Comparison of ENCODE assay signal across 24 mouse cellular contexts in the genomic region with DNA sequence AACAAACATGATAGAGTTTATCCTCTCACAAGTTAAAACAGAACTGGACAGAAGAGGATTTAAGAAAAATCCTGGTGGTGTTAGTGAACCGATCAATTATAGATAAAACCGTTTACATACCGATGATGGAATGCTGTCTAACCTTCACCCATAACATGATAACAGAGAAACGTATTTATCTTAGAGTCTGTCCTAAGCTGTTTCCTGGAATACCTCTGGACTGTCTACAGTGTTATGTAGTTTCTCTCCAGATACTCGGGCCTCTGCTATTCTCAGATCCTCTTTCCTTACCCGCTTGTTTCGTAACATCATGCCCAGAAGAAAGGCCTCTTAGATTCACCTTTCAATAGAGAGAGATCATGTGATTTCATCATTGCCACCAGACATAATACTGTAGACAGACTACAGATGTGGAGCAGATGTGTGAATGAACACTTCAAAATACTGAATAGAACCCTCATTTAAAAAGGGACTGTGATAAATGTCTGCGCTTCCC.
DNase-seq lines count a peak whose midpoint lies in the region; ATAC-seq and TF ChIP-seq lines count a peak whose summit lies in the region.
"Had no signal": no experiment of that assay in that cellular context is flagged by ENCODE, and none has a peak within 500 bp of the region (broad histone marks: within the 10 kb centered on the region; RNA-seq: fewer than 3 reads in every experiment).

No protein-coding gene starts in this region.

- no peaks in the 10 kb centered on the region for H3K4me1 ChIP-seq in intestine, embryonic 15.5 days (replicated peaks)
- no peaks in the 10 kb centered on the region for H3K4me1 ChIP-seq in intestine, postnatal 0 days (replicated peaks; ENCODE audit: control insufficient read depth, insufficient read depth, low read length)
- no peaks in the 10 kb centered on the region for H3K4me1 ChIP-seq in lung, postnatal 0 days (ENCODE audit: insufficient read depth, low read depth, low read length)
- H3K4me1 ChIP-seq in midbrain, embryonic 14.5 days (ENCODE audit: control insufficient read depth, insufficient read depth, low read length): no peaks in the 10 kb centered on the region
- H3K4me1 ChIP-seq: embryonic facial prominence, embryonic 15.5 days; forebrain, embryonic 10.5 days; hindbrain, embryonic 13.5 days had no signal

- TF ChIP-seq EP300 in lung, postnatal 0 days (IDR thresholded peaks at IDR 0.05): no peak

- H3K4me3 ChIP-seq in intestine, embryonic 15.5 days (replicated peaks): no peak overlapping the region
- no peak overlapping the region for H3K4me3 ChIP-seq in intestine, postnatal 0 days (ENCODE audit: low read depth, low read length)
- no peak overlapping the region for H3K4me3 ChIP-seq in lung, postnatal 0 days (ENCODE audit: low read depth, low read length)
- H3K4me3 ChIP-seq in midbrain, embryonic 14.5 days (replicated peaks; ENCODE audit: low read depth, low read length): no peak overlapping the region
- H3K4me3 ChIP-seq: embryonic facial prominence, embryonic 15.5 days; erythroblast, embryonic 14.5 days; forebrain, embryonic 10.5 days; heart, embryonic 10.5 days; hindbrain, embryonic 13.5 days had no signal

- no peaks in the 10 kb centered on the region for H3K36me3 ChIP-seq in intestine, embryonic 15.5 days
- no peaks in the 10 kb centered on the region for H3K36me3 ChIP-seq in intestine, postnatal 0 days (ENCODE audit: control insufficient read depth, insufficient read depth)
- no peaks in the 10 kb centered on the region for H3K36me3 ChIP-seq in lung, postnatal 0 days (ENCODE audit: insufficient read depth, low read length)
- no peaks in the 10 kb centered on the region for H3K36me3 ChIP-seq in midbrain, embryonic 14.5 days (ENCODE audit: control insufficient read depth, insufficient read depth, low read length)
- H3K36me3 ChIP-seq: embryonic facial prominence, embryonic 15.5 days; forebrain, embryonic 10.5 days; heart, embryonic 10.5 days; hindbrain, embryonic 13.5 days had no signal

- 0 out of 2 replicates have a peak, but pooled peaks have one; percentile 41 for ATAC-seq in intestine, embryonic 15.5 days
- no peak for ATAC-seq in intestine, postnatal 0 days
- no peak for ATAC-seq in lung, postnatal 0 days
- peak; percentile 67 for ATAC-seq in granulocyte monocyte progenitor cell, adult 5-6 weeks (replicated peaks; ENCODE audit: poor library complexity, severe bottlenecking)
- ATAC-seq in midbrain, embryonic 14.5 days (ENCODE audit: low FRiP score, low TSS enrichment): no peak
- ATAC-seq: forebrain, embryonic 14.5 days had no signal

- WGBS in intestine, embryonic 15.5 days: 43% methylated on average over 8 of the region's 8 CpGs
- 42% methylated on average over 8 of the region's 8 CpGs for WGBS in intestine, postnatal 0 days
- 44% methylated on average over 8 of the region's 8 CpGs for WGBS in lung, postnatal 0 days
- WGBS in midbrain, embryonic 14.5 days: 91% methylated on average over 8 of the region's 8 CpGs

- no peaks in the 10 kb centered on the region for H3K9me3 ChIP-seq in intestine, embryonic 15.5 days
- no peaks in the 10 kb centered on the region for H3K9me3 ChIP-seq in intestine, postnatal 0 days (ENCODE audit: control insufficient read depth)
- H3K9me3 ChIP-seq in lung, postnatal 0 days (ENCODE audit: low read length): no peaks in the 10 kb centered on the region
- no peaks in the 10 kb centered on the region for H3K9me3 ChIP-seq in midbrain, embryonic 14.5 days (ENCODE audit: control insufficient read depth, low read length)
- H3K9me3 ChIP-seq: embryonic facial prominence, embryonic 15.5 days; forebrain, embryonic 10.5 days; heart, embryonic 10.5 days; hindbrain, embryonic 13.5 days had no signal

- no peaks in the 10 kb centered on the region for H3K27me3 ChIP-seq in intestine, embryonic 15.5 days (replicated peaks)
- no peaks in the 10 kb centered on the region for H3K27me3 ChIP-seq in intestine, postnatal 0 days (replicated peaks; ENCODE audit: control insufficient read depth, insufficient read depth, low read length)
- no peaks in the 10 kb centered on the region for H3K27me3 ChIP-seq in lung, postnatal 0 days (replicated peaks; ENCODE audit: insufficient read depth, low read length)
- no peaks in the 10 kb centered on the region for H3K27me3 ChIP-seq in midbrain, embryonic 14.5 days (ENCODE audit: control insufficient read depth, insufficient read depth, low read length)
- H3K27me3 ChIP-seq: embryonic facial prominence, embryonic 15.5 days; hindbrain, embryonic 13.5 days had no signal

- H3K27ac ChIP-seq in intestine, embryonic 15.5 days: no peak overlapping the region
- H3K27ac ChIP-seq in intestine, postnatal 0 days (ENCODE audit: low read depth, low read length): no peak overlapping the region
- no peak overlapping the region for H3K27ac ChIP-seq in lung, postnatal 0 days (ENCODE audit: low read length)
- H3K27ac ChIP-seq in midbrain, embryonic 14.5 days (replicated peaks; ENCODE audit: low read depth, low read length): no peak overlapping the region
- H3K27ac ChIP-seq: embryonic facial prominence, embryonic 15.5 days; forebrain, embryonic 10.5 days; heart, embryonic 10.5 days; hindbrain, embryonic 13.5 days had no signal

- no peak for TF ChIP-seq CTCF in intestine, postnatal 0 days (IDR thresholded peaks at IDR 0.05; ENCODE audit: low read depth)
- no peak for TF ChIP-seq CTCF in lung, postnatal 0 days (IDR thresholded peaks at IDR 0.05)

- H3K4me2 ChIP-seq in intestine, embryonic 15.5 days (replicated peaks): no peak overlapping the region
- H3K4me2 ChIP-seq in intestine, postnatal 0 days (replicated peaks; ENCODE audit: low read depth): no peak overlapping the region
- H3K4me2 ChIP-seq in lung, postnatal 0 days (replicated peaks; ENCODE audit: low read depth, low read length): no peak overlapping the region
- H3K4me2 ChIP-seq in midbrain, embryonic 14.5 days (ENCODE audit: low read length): no peak overlapping the region
- H3K4me2 ChIP-seq: embryonic facial prominence, embryonic 15.5 days; hindbrain, embryonic 13.5 days had no signal

- peak; percentile 29 for DNase-seq in lung, postnatal 0 days (ENCODE audit: low spot score)
- DNase-seq in lung, adult 18-20 months: no peak
- DNase-seq in yolk sac, embryonic 10.5 days (ENCODE audit: low spot score): peak; percentile 51
- no peak for DNase-seq in urinary bladder, postnatal 14 days (ENCODE audit: low spot score)
- no peak for DNase-seq in midbrain, embryonic 14.5 days
- DNase-seq: adrenal gland, adult 2 months; adrenal gland, postnatal 25 days; cerebellum, adult 18-20 months; cerebellum, adult 9-11 months; cerebellum, postnatal 36 days; embryo, embryonic 11 days; gastrocnemius, postnatal 36 days; heart, adult 18-20 months; heart, postnatal 10 days; heart, postnatal 4 days had no signal

- no peak overlapping the region for H3K9ac ChIP-seq in intestine, embryonic 15.5 days
- H3K9ac ChIP-seq in intestine, postnatal 0 days (ENCODE audit: low read depth, low read length): no peak overlapping the region
- H3K9ac ChIP-seq in lung, postnatal 0 days (replicated peaks; ENCODE audit: low read depth): no peak overlapping the region
- no peak overlapping the region for H3K9ac ChIP-seq in midbrain, embryonic 14.5 days (replicated peaks; ENCODE audit: low read length)
- H3K9ac ChIP-seq: embryonic facial prominence, embryonic 15.5 days; hindbrain, embryonic 13.5 days had no signal

Comparison
In these comparisons a context has a peak if more than half of its experiments do, and no peak if none do; other contexts are left out.
1. ATAC-seq: peak in intestine, embryonic 15.5 days (single experiment) and granulocyte monocyte progenitor cell, adult 5-6 weeks (single experiment); none in intestine, postnatal 0 days (single experiment), lung, postnatal 0 days (single experiment) and midbrain, embryonic 14.5 days (single experiment).
2. DNase-seq: peak in lung, postnatal 0 days (single experiment) and yolk sac, embryonic 10.5 days (single experiment); none in lung, adult 18-20 months (0 of 2), urinary bladder, postnatal 14 days (single experiment) and midbrain, embryonic 14.5 days (single experiment).